Mouse (Mus musculus) megakaryocyte, embryonic 14.5 days (primary cell): ENCODE data around the gene Dgkg.

Experiments
- FLI1 ChIP-seq: IDR thresholded peaks from 2 replicates; pipeline ENCODE4 v1.6.1; 2012; ENCODE audit warnings: low read length, inconsistent platforms, mixed read lengths
- GATA1 ChIP-seq: IDR thresholded peaks from 3 replicates; pipeline ENCODE4 v1.6.1; 2012; ENCODE audit warnings: mixed read lengths, low read length, inconsistent platforms, borderline replicate concordance

DNA sequence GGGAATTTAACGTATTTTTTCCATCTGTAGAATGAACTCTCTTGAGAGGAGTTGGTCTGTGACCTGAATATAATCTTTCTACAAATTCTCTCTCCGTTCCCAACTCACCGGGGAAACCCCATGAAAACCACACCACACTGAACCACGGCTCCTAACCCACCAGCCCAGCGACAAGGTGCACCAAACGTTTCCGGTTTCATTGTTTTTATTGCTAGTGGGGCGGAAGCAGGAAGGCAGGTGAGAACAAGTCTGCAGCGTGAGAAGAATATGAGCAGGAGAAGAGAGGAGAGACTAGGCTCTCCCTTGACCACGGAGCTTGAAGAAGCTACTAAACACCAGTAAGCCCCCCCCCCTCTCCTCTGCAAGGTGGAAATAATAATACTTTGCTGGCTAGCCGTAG lies 190.6 kb downstream of the Dgkg start:
- no peak for TF ChIP-seq GATA1
- no peak for TF ChIP-seq FLI1
